Mouse (Mus musculus) heart, embryonic 14.5 days (tissue): ENCODE results near the gene Sema3a. TPM values are rescaled to one million over a fixed set of nuclear protein-coding genes. Genes with fewer than 3 reads are reported as not detected.

Experiments
- ATAC-seq: fragments of 200-750 bp; cut with Nextera tagmentation; 2 replicates; pipeline ENCODE4 v1.8.0; 2017; ENCODE audit warnings: low read depth, moderate TSS enrichment; ENCODE audit not compliant: insufficient number of reproducible peaks, insufficient read depth, low FRiP score
- H3K27ac ChIP-seq, 2 experiments: fragments of 200-500 bp in 1 of 2; fragments of 300-500 bp in 1 of 2; sonication (generic) in 1 of 2; replicated peaks in 1 of 2; 2 replicates each; pipeline ENCODE4 v1.5.1; 2012 to 2014; ENCODE audit warnings: low read depth in 2 of 2, low read length in 2 of 2, control low read depth in 1 of 2, mild to moderate bottlenecking in 1 of 2, mixed read lengths in 1 of 2; ENCODE audit not compliant: control insufficient read depth in 1 of 2, insufficient read depth in 1 of 2
- H3K27me3 ChIP-seq: fragments of 300-500 bp; sonication (generic); 2 replicates; pipeline ENCODE4 v1.6.1; 2014; ENCODE audit warnings: mild to moderate bottlenecking, low read length, control low read depth; ENCODE audit not compliant: control insufficient read depth, insufficient read depth
- H3K36me3 ChIP-seq: fragments of 300-500 bp; sonication (generic); 2 replicates; pipeline ENCODE4 v1.6.1; 2014; ENCODE audit warnings: mild to moderate bottlenecking, control low read depth, low read length, mixed read lengths; ENCODE audit not compliant: control insufficient read depth, insufficient read depth
- H3K4me1 ChIP-seq, 2 experiments: fragments of 200-500 bp in 1 of 2; fragments of 300-500 bp in 1 of 2; sonication (generic) in 1 of 2; 2 replicates each; pipeline ENCODE4 v1.6.1; 2012 to 2014; ENCODE audit warnings: low read length in 2 of 2, control low read depth in 1 of 2, mixed read lengths in 1 of 2; ENCODE audit not compliant: control insufficient read depth in 2 of 2, insufficient read depth in 2 of 2
- H3K4me2 ChIP-seq: fragments of 300-500 bp; sonication (generic); 2 replicates; pipeline ENCODE4 v1.6.1; 2014; ENCODE audit warnings: mild to moderate bottlenecking, low read length
- H3K4me3 ChIP-seq, 2 experiments: fragments of 200-500 bp in 1 of 2; fragments of 300-500 bp in 1 of 2; sonication (generic) in 1 of 2; 2 replicates each; pipeline ENCODE4 v1.5.1; 2012 to 2014; ENCODE audit warnings: low read length in 2 of 2, mild to moderate bottlenecking in 2 of 2, control low read depth in 1 of 2, low read depth in 1 of 2, moderate library complexity in 1 of 2; ENCODE audit not compliant: control insufficient read depth in 1 of 2, insufficient read depth in 1 of 2
- H3K9ac ChIP-seq: fragments of 300-500 bp; sonication (generic); 2 replicates; pipeline ENCODE4 v1.6.1; 2014; ENCODE audit warnings: mild to moderate bottlenecking, low read length
- H3K9me3 ChIP-seq: fragments of 300-500 bp; sonication (generic); 2 replicates; pipeline ENCODE4 v1.6.1; 2016; ENCODE audit warnings: low read length, control low read depth; ENCODE audit not compliant: control insufficient read depth
- WGBS: fragments of 180-500 bp; shearing (Covaris S2); extraction: QIAGEN DNeasy Blood & Tissue Kit; methylation state at CpG from one replicate; pipeline ENCODE4 v1.1.7; 2014; 5-methylcytosine and 5-hydroxymethylcytosine counted together
- polyA plus RNA-seq: library from polyadenylated mRNA; unstranded; fragments of >200 nt; fragmentation: Nextera tagmentation; extraction: Ambion mirVana; gene quantifications from 2 replicates; pipeline ENCODE4 v1.2.1, GENCODE M21; 2014

The Sema3a gene
- polyA plus RNA-seq, 1 experiment from 2014 or later, result 15.8 TPM

DNA sequence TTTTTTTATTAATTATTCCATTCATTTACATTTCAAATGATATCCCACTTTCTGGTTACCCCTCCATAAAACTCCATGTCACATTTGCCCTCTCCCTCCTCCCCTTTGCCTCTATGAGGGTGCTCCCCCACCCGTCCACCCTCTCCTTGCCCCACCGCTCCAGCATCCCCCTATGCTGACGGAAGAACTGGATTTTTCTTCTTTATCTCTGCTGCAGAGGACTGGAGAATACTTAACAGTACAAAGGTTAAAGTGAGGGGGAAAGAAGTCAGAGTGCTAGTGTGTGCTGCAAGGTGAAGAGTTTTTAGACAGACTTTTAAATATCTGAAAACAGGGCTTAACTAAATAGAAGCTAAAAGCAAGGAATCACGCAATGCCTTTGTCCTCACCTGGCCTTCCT is 391.8 kb downstream of the Sema3a start:
- no peak overlapping the region for H3K27ac ChIP-seq
- H3K4me3 ChIP-seq, result no peak overlapping the region
- no peaks in the 10 kb centered on the region for H3K9me3 ChIP-seq
- no peaks in the 10 kb centered on the region for H3K36me3 ChIP-seq
- no peaks in the 10 kb centered on the region for H3K4me1 ChIP-seq
- H3K9ac ChIP-seq, result no peak overlapping the region
- 76% methylated on average over 4 of the region's 4 CpGs for WGBS
- H3K27me3 ChIP-seq, result no peaks in the 10 kb centered on the region
- ATAC-seq, result no peak
- H3K4me2 ChIP-seq, result no peak overlapping the region

DNA sequence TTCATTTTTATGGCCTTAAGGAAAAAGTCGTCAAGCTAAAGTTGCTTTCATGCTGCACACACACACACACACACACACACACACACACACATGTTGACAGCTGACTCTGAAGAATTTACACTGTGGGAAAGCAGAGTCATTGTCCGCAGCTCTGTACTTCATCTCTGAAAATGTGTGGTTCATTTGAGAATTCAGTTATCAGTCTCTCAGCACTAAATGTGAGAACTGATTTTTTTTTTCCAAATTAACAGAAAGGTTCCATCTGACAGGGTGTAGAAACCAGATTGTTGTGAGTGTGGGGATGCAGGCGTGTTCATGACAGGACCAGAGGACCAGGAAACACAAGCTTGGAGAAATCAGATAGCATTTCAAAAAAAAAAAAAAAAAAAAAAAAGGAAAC is 400.4 kb downstream of the Sema3a start:
- ATAC-seq, result no peak
- Histone ChIP-seq H3K4me3 (no peak overlapping the region), H3K4me1 (no peaks in the 10 kb centered on the region), H3K27ac (peak overlapping the region in 1 of 2 experiments; percentile 28; a peak in 1 of 4 replicates), H3K9ac (no peak overlapping the region), H3K36me3 (no peaks in the 10 kb centered on the region), H3K4me2 (no peak overlapping the region), H3K27me3 (no peaks in the 10 kb centered on the region), H3K9me3 (no peaks in the 10 kb centered on the region)
- WGBS, result 47% methylated on average over 3 of the region's 3 CpGs

DNA sequence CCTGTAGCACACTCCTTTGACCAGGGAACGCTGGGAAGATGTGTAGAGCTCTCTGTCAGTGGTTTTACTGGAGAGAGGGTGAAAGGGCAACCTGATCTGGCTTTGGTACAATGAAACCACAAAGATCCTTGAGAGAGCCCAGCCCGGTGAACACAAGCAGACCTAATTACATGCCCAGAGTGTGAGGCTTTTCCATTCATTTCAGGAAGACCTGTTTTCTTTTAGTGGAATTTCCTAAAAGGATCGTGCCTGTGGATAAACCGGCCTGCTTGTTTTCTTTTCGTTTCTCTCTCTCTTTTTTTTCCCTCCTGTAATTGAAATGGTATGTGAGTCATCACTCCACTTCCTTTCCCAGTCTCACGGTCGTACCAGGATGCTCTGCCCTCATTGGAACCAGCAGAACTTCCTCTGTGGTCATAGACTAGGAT is 401.8 kb downstream of the Sema3a start:
- Histone ChIP-seq H3K9ac (no peak overlapping the region), H3K4me1 (no peaks in the 10 kb centered on the region), H3K4me2 (no peak overlapping the region), H3K9me3 (no peaks in the 10 kb centered on the region), H3K27ac (peak overlapping the region; percentile 64 to 66), H3K4me3 (no peak overlapping the region), H3K27me3 (no peaks in the 10 kb centered on the region), H3K36me3 (no peaks in the 10 kb centered on the region)
- WGBS, result 26% methylated on average over 7 of the region's 7 CpGs
- ATAC-seq, result peak; percentile 59

DNA sequence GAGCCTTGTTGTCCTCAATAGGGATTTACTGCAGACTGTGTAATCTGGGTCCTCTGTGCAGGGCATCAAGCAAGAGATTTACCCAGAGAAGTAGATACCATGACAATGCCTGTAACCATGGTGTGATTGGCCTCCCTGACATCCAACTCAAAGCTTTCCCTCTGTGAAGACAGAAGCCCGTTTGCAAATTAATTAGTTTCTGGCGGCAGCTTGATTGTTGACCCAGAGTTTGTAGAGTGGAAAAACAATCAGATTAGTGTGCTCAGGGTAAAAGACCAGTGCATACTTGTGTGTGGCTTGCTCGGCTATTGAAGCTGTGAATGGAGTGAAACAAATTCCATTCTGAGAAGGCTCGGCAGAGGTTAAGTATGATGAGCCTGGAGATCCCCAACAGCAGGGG is 404.0 kb downstream of the Sema3a start:
- H3K9me3 ChIP-seq, result no peaks in the 10 kb centered on the region
- no peak overlapping the region for H3K4me2 ChIP-seq
- H3K4me3 ChIP-seq, result no peak overlapping the region
- no peaks in the 10 kb centered on the region for H3K4me1 ChIP-seq
- H3K9ac ChIP-seq, result no peak overlapping the region
- no peak overlapping the region for H3K27ac ChIP-seq
- H3K36me3 ChIP-seq, result no peaks in the 10 kb centered on the region
- WGBS, result 27% methylated on average over 4 of the region's 4 CpGs
- no peaks in the 10 kb centered on the region for H3K27me3 ChIP-seq
- no peak for ATAC-seq

DNA sequence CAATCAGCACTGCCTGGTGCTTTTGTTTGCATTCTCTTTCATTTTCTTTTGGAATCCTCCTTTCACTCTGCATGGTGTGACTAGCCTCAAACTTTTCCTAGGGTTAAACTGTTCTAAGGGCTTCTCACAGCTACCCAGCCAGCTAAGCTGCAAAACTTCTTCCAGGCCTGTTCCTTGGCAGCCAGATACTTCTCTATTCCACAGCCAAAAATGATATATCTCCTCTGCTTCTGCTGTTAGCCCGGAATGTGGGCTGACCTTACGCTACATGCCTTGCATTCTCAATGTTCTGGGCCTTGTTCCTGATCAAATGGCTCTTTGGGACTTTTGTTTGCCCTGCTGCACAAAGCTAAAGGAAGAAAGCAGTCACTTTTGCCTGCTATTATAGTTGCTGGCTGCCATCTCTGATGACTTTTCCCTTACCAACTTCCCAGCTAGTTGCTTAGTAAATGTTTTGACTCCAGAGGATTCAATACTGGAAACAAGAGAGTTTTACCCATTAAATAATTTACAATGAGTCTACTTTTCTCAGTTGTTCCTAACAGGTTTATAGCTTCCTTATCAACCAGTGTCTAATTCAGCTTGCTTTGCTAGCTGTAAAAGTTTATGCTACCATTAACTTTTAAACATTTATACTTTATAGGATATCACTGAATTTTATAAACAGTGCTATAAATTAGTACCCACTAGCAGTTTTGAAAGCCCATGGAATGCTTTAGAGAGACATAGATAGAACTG is 422.4 kb downstream of the Sema3a start:
- Histone ChIP-seq H3K4me3 (no peak overlapping the region), H3K36me3 (0 out of 2 replicates have a peak, but pooled peaks cover 3% of the 10 kb centered on the region), H3K4me2 (no peak overlapping the region), H3K27me3 (no peaks in the 10 kb centered on the region), H3K27ac (peak overlapping the region; percentile 76 to 89), H3K4me1 (peaks cover 3 to 26% of the 10 kb centered on the region in 2 experiments; a peak in 3 of 4 replicates), H3K9ac (no peak overlapping the region), H3K9me3 (no peaks in the 10 kb centered on the region)
- WGBS, result 22% methylated on average over 2 of the region's 2 CpGs
- no peak; the same call in 1 of the 2 replicates for ATAC-seq

DNA sequence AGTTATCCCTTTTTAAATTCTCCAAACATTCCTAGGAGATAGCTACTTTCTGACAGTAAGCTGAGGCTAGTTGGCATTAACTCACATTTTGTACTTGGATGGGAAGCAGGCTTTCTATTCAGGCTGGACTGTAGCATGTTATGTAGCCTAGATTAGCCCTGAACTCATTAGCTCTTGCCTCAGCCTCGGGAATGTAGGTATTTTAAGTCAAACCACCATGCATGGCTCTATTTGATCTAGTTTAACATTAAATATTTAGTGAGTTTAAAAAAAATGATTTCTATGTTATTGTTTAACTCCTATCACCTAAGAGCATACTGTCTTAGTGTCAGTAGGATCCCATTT is 423.0 kb downstream of the Sema3a start:
- Histone ChIP-seq H3K9ac (no peak overlapping the region), H3K36me3 (0 out of 2 replicates have a peak, but pooled peaks cover 3% of the 10 kb centered on the region), H3K4me2 (no peak overlapping the region), H3K4me1 (peaks cover 3 to 26% of the 10 kb centered on the region in 2 experiments; a peak in 3 of 4 replicates), H3K9me3 (no peaks in the 10 kb centered on the region), H3K27ac (peak overlapping the region in 1 of 2 experiments; percentile 76; a peak in 1 of 4 replicates), H3K27me3 (no peaks in the 10 kb centered on the region), H3K4me3 (no peak overlapping the region)
- 18% methylated on average over 1 of the region's 1 CpGs for WGBS
- ATAC-seq, result no peak

DNA sequence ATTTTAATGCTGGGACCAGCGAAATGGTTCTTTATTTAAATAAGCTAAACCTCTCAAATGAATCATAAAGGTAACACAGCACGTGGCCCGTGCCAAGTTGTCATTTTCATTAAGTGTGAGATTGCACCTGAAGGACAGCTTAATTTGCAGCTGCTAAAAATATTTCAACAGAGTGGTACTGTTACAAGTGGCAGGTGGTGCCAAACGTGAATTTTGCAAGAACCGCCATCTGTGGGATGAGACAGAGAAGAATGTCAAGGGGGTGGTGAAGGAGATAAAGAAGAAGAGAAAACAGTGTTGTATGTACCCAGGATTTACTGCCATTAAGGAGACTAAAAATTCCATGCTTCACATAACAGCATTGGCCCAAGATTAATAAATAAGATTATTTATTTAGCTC is 423.9 kb downstream of the Sema3a start:
- Histone ChIP-seq H3K4me1 (peaks cover 3 to 26% of the 10 kb centered on the region in 2 experiments; a peak in 3 of 4 replicates), H3K4me2 (no peak overlapping the region), H3K36me3 (0 out of 2 replicates have a peak, but pooled peaks cover 3% of the 10 kb centered on the region), H3K27ac (no peak overlapping the region), H3K9ac (no peak overlapping the region), H3K9me3 (no peaks in the 10 kb centered on the region), H3K27me3 (no peaks in the 10 kb centered on the region), H3K4me3 (no peak overlapping the region)
- ATAC-seq, result no peak
- WGBS, result 49% methylated on average over 5 of the region's 5 CpGs
